Mouse (Mus musculus) spleen, postnatal 10 days (tissue): Measurements from ENCODE around the gene Fam71b.
"Not testable (repeated sequence)": the region's sequence is repeated elsewhere in the genome, so short reads cannot be mapped to it uniquely, and the experiment has no call there.

Experiments
- DNase-seq, 2 experiments: peaks; one replicate each; pipeline ENCODE4 v3.0.0; 2021 to 2022; ENCODE audit warnings: low spot score in 2 of 2

Gene Fam71b

GRCm38 (mm10) chr11:46384925-46385324 is 11.4 kb upstream of the Fam71b start:
- DNase-seq, result no peak

- no peak for DNase-seq
Measured at GRCm38 (mm10) chr11:46386556-46386955, 9.8 kb upstream of the Fam71b start.

GRCm38 (mm10) chr11:46387061-46387460 is 9.3 kb upstream of the Fam71b start:
- no peak for DNase-seq

GRCm38 (mm10) chr11:46388438-46388837 is 7.9 kb upstream of the Fam71b start:
- DNase-seq, result no peak

GRCm38 (mm10) chr11:46389336-46390117 is 6.8 kb upstream of the Fam71b start, which contains the start of gene Itk:
Gene Itk (minus strand): TSS chr11:46389515.
- DNase-seq, result no peak

- DNase-seq, result no peak
Measured at GRCm38 (mm10) chr11:46390621-46391020, 5.7 kb upstream of the Fam71b start.

- no peak for DNase-seq
Measured at GRCm38 (mm10) chr11:46392890-46393289, 3.5 kb upstream of the Fam71b start.

- DNase-seq, result no peak
Measured at GRCm38 (mm10) chr11:46393413-46393812, 2.9 kb upstream of the Fam71b start.

GRCm38 (mm10) chr11:46395088-46395487 is 1.3 kb upstream of the Fam71b start:
- DNase-seq, result no peak

- DNase-seq, result no peak
Measured at GRCm38 (mm10) chr11:46395698-46396097, 661 bp upstream of the Fam71b start.

GRCm38 (mm10) chr11:46396860-46397179 is 461 bp downstream of the Fam71b start:
- no peak for DNase-seq

GRCm38 (mm10) chr11:46397900-46398299 is 1.5 kb downstream of the Fam71b start:
- no peak for DNase-seq

GRCm38 (mm10) chr11:46398473-46398872 is 2.1 kb downstream of the Fam71b start:
- DNase-seq, result no peak

- peak in 1 of 2 experiments; percentile 62 for DNase-seq
Measured at GRCm38 (mm10) chr11:46398933-46399383, 2.6 kb downstream of the Fam71b start.

GRCm38 (mm10) chr11:46401555-46401954 is 5.2 kb downstream of the Fam71b start:
- no peak for DNase-seq

GRCm38 (mm10) chr11:46404986-46405385 is 8.6 kb downstream of the Fam71b start:
- DNase-seq, result no peak

- no peak for DNase-seq
Measured at GRCm38 (mm10) chr11:46406721-46407120, 10.4 kb downstream of the Fam71b start.

GRCm38 (mm10) chr11:46410018-46410563 is 13.7 kb downstream of the Fam71b start:
- no peak for DNase-seq

- no peak for DNase-seq
Measured at GRCm38 (mm10) chr11:46418438-46418837, 22.1 kb downstream of the Fam71b start.

- DNase-seq, result no peak
Measured at GRCm38 (mm10) chr11:46418860-46419259, 22.5 kb downstream of the Fam71b start.

GRCm38 (mm10) chr11:46421086-46421888 is 24.9 kb downstream of the Fam71b start:
- no peak for DNase-seq

- not testable (repeated sequence) for DNase-seq
Measured at GRCm38 (mm10) chr11:46428131-46428530, 31.8 kb downstream of the Fam71b start.

- DNase-seq, result no peak
Measured at GRCm38 (mm10) chr11:46430123-46430522, 33.8 kb downstream of the Fam71b start.
